Mouse (Mus musculus) right cerebral cortex, postnatal 4 days (tissue): Measurements from ENCODE around the gene Pmp22.

Experiments
- DNase-seq: peaks from one replicate; pipeline ENCODE4 v3.0.0-alpha.2; 2022

Gene Pmp22

GRCm38 (mm10) chr11:63163986-63164682, 35.4 kb downstream of the Pmp22 start:
- DNase-seq = no peak

- DNase-seq = no peak
These were observed 36.1 kb downstream of the Pmp22 start for GRCm38 (mm10) chr11:63164756-63165484.

GRCm38 (mm10) chr11:63167826-63168225, 39.0 kb downstream of the Pmp22 start:
- DNase-seq = no peak

GRCm38 (mm10) chr11:63168551-63169258, 39.9 kb downstream of the Pmp22 start:
- no peak for DNase-seq

GRCm38 (mm10) chr11:63171977-63172376, 43.2 kb downstream of the Pmp22 start:
- no peak for DNase-seq

- DNase-seq = no peak
These were observed 44.8 kb downstream of the Pmp22 start for GRCm38 (mm10) chr11:63173604-63174003.

GRCm38 (mm10) chr11:63175302-63175701, 46.5 kb downstream of the Pmp22 start:
- no peak for DNase-seq

- no peak for DNase-seq
These were observed 47.6 kb downstream of the Pmp22 start for GRCm38 (mm10) chr11:63176416-63176815.

- DNase-seq = no peak
These were observed 51.7 kb downstream of the Pmp22 start for GRCm38 (mm10) chr11:63180262-63181101.

GRCm38 (mm10) chr11:63188803-63189202, 60.0 kb downstream of the Pmp22 start:
- no peak for DNase-seq

- no peak for DNase-seq
These were observed 69.3 kb downstream of the Pmp22 start for GRCm38 (mm10) chr11:63198070-63198469.

- no peak for DNase-seq
These were observed 73.3 kb downstream of the Pmp22 start for GRCm38 (mm10) chr11:63201989-63202535.
